Mouse (Mus musculus): Measurements from ENCODE around the gene Cct6b.

Cct6b gene

GRCm38 (mm10) chr11:82763742-82764437 lies at the start of gene Cct6b, which contains the start of gene Zfp830:
Gene Cct6b, minus strand, starts transcription at chr11:82764321.
Gene Zfp830, plus strand, starts transcription at chr11:82764345.
- DNase-seq, result peak; percentile 97

GRCm38 (mm10) chr11:82808485-82808884 lies 44.4 kb upstream of the Cct6b start:
- peak; percentile 40 for DNase-seq

- DNase-seq, result no peak
These were observed 43.2 kb upstream of the Cct6b start for GRCm38 (mm10) chr11:82807370-82807769.

GRCm38 (mm10) chr11:82806656-82807055 lies 42.5 kb upstream of the Cct6b start:
- no peak for DNase-seq

- no peak for DNase-seq
These were observed 19.3 kb upstream of the Cct6b start for GRCm38 (mm10) chr11:82783453-82783852.

- DNase-seq, result no peak
These were observed 18.1 kb upstream of the Cct6b start for GRCm38 (mm10) chr11:82782197-82782596.

- peak; percentile 98 for DNase-seq
These were observed 17.1 kb upstream of the Cct6b start, which contains the start of gene Lig3 for GRCm38 (mm10) chr11:82780983-82781903. Gene Lig3, plus strand, starts transcription at chr11:82781108.

GRCm38 (mm10) chr11:82780134-82780533 lies 16.0 kb upstream of the Cct6b start:
- DNase-seq, result no peak

GRCm38 (mm10) chr11:82764438-82764924 lies 360 bp upstream of the Cct6b start:
- no peak for DNase-seq

GRCm38 (mm10) chr11:82763261-82763660 lies 860 bp downstream of the Cct6b start:
- DNase-seq, result no peak

- no peak for DNase-seq
These were observed 1.8 kb downstream of the Cct6b start for GRCm38 (mm10) chr11:82762286-82762829.

GRCm38 (mm10) chr11:82755919-82756318 lies 8.2 kb downstream of the Cct6b start:
- no peak for DNase-seq

GRCm38 (mm10) chr11:82752349-82753115 lies 11.6 kb downstream of the Cct6b start:
- no peak for DNase-seq

- DNase-seq, result peak; percentile 9
These were observed 17.2 kb downstream of the Cct6b start for GRCm38 (mm10) chr11:82746857-82747366.

- peak; percentile 58 for DNase-seq
These were observed 18.0 kb downstream of the Cct6b start for GRCm38 (mm10) chr11:82746138-82746537.

GRCm38 (mm10) chr11:82739006-82739405 lies 25.1 kb downstream of the Cct6b start:
- no peak for DNase-seq

GRCm38 (mm10) chr11:82734227-82734626 lies 29.9 kb downstream of the Cct6b start:
- peak; percentile 19 for DNase-seq

GRCm38 (mm10) chr11:82726862-82727261 lies 37.3 kb downstream of the Cct6b start:
- DNase-seq, result no peak

GRCm38 (mm10) chr11:82719294-82719693 lies 44.8 kb downstream of the Cct6b start:
- DNase-seq, result no peak

- no peak for DNase-seq
These were observed 51.4 kb downstream of the Cct6b start for GRCm38 (mm10) chr11:82712681-82713080.

GRCm38 (mm10) chr11:82708934-82709333 lies 55.2 kb downstream of the Cct6b start:
- no peak for DNase-seq

- DNase-seq, result no peak
These were observed 59.0 kb downstream of the Cct6b start for GRCm38 (mm10) chr11:82705082-82705481.

Data from kidney, postnatal 10 days (tissue).